Mouse (Mus musculus): ENCODE results near the gene Tsga8. TPM values are rescaled to one million over a fixed set of nuclear protein-coding genes. Genes with fewer than 3 reads are reported as not detected.

Tsga8 gene
- total RNA-seq (2017) = not detected in 3 replicates

DNA sequence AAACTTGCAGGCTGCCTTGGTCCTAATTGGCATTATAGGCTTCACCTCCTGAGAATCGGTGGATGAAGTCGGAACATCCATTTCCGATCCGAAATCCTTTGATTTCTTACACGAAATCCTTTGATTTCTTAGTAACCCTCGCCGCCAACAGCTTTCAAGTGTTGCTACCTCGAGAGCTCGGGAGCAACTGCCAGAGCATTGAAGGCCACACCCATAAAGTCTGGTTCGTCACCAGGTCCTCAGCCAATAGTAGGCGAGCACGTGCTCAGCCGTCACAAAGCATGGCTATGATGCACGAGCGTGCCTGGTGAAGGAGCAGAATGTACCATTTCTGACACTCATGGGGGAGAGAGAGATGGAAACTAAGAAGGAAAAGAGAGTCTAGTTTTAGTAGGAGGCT is at the start of gene Tsga8:
Tsga8 (minus strand) TSS at position 327 of the 400 bp plus-strand sequence.
- ATAC-seq (replicated peaks; ENCODE audit: insufficient number of reproducible peaks, low FRiP score, low TSS enrichment, poor library complexity, severe bottlenecking) = no peak
